34 mouse cellular contexts compared by ENCODE assay signal in genomic region chr12:58225644-58226043, GRCm38 (mm10). TPM values are rescaled to one million over a fixed set of nuclear protein-coding genes. Genes with fewer than 3 reads are reported as not detected.
"Had no signal": no experiment of that assay in that cellular context is flagged by ENCODE, and none has a peak within 500 bp of the region (broad histone marks: within the 10 kb centered on the region; RNA-seq: fewer than 3 reads in every experiment).

No protein-coding gene starts in this region.

- H3K4me1 ChIP-seq: limb, embryonic 10.5 days; limb, embryonic 12.5 days; limb, embryonic 13.5 days; limb, embryonic 15.5 days; liver, embryonic 12.5 days; liver, embryonic 13.5 days; liver, embryonic 15.5 days; lung, embryonic 15.5 days; megakaryocyte, embryonic 14.5 days; midbrain, embryonic 10.5 days; midbrain, embryonic 12.5 days; midbrain, embryonic 13.5 days; midbrain, embryonic 15.5 days had no signal

- H3K36me3 ChIP-seq: limb, embryonic 10.5 days; limb, embryonic 12.5 days; limb, embryonic 13.5 days; limb, embryonic 15.5 days; liver, embryonic 12.5 days; liver, embryonic 13.5 days; liver, embryonic 15.5 days; lung, embryonic 15.5 days; midbrain, embryonic 10.5 days; midbrain, embryonic 12.5 days; midbrain, embryonic 13.5 days; midbrain, embryonic 15.5 days had no signal

- DNase-seq: left cerebral cortex, postnatal 4 days; liver; liver, embryonic 13.5 days; liver, postnatal 0 days; lung, adult 18-20 months; lung, adult 2 months; lung, embryonic 14.5 days; lung, postnatal 10 days; lung, postnatal 14 days; lung, postnatal 36 days; lung, postnatal 4 days; midbrain, embryonic 14.5 days had no signal

- H3K9me3 ChIP-seq: limb, embryonic 10.5 days; limb, embryonic 12.5 days; limb, embryonic 13.5 days; limb, embryonic 15.5 days; liver, embryonic 12.5 days; liver, embryonic 13.5 days; liver, embryonic 15.5 days; lung, embryonic 15.5 days; megakaryocyte, embryonic 14.5 days; midbrain, embryonic 10.5 days; midbrain, embryonic 12.5 days; midbrain, embryonic 13.5 days; midbrain, embryonic 15.5 days had no signal

- ATAC-seq: liver, embryonic 12.5 days; liver, postnatal 0 days; lung, postnatal 0 days; midbrain, embryonic 13.5 days; midbrain, embryonic 15.5 days; midbrain, embryonic 16.5 days had no signal

- H3K9ac ChIP-seq: limb, embryonic 12.5 days; limb, embryonic 13.5 days; limb, embryonic 15.5 days; liver, embryonic 12.5 days; liver, embryonic 13.5 days; liver, embryonic 14.5 days; liver, embryonic 15.5 days; liver, postnatal 0 days; lung, embryonic 14.5 days; lung, embryonic 15.5 days; midbrain, embryonic 12.5 days; midbrain, embryonic 13.5 days; midbrain, embryonic 15.5 days had no signal

- H3K27ac ChIP-seq: left cerebral cortex, adult 2 months; limb, embryonic 10.5 days; limb, embryonic 12.5 days; limb, embryonic 13.5 days; limb, embryonic 15.5 days; liver, embryonic 12.5 days; liver, embryonic 13.5 days; liver, embryonic 14.5 days; liver, embryonic 15.5 days; lung, embryonic 15.5 days; macrophage; midbrain, embryonic 10.5 days; midbrain, embryonic 12.5 days; midbrain, embryonic 13.5 days; midbrain, embryonic 15.5 days had no signal

- H3K27me3 ChIP-seq: limb, embryonic 12.5 days; limb, embryonic 13.5 days; limb, embryonic 15.5 days; liver, embryonic 12.5 days; liver, embryonic 13.5 days; liver, embryonic 15.5 days; lung, embryonic 15.5 days; megakaryocyte, embryonic 14.5 days; midbrain, embryonic 12.5 days; midbrain, embryonic 13.5 days; midbrain, embryonic 15.5 days had no signal

- H3K4me3 ChIP-seq: left cerebral cortex, adult 2 months; limb, embryonic 10.5 days; limb, embryonic 12.5 days; limb, embryonic 13.5 days; limb, embryonic 15.5 days; liver, embryonic 12.5 days; liver, embryonic 13.5 days; liver, embryonic 15.5 days; lung, embryonic 15.5 days; megakaryocyte, embryonic 14.5 days; midbrain, embryonic 10.5 days; midbrain, embryonic 12.5 days; midbrain, embryonic 13.5 days; midbrain, embryonic 15.5 days; myocyte had no signal

- H3K4me2 ChIP-seq: limb, embryonic 12.5 days; limb, embryonic 13.5 days; limb, embryonic 15.5 days; liver, embryonic 11.5 days; liver, embryonic 12.5 days; liver, embryonic 13.5 days; liver, embryonic 15.5 days; lung, embryonic 14.5 days; lung, embryonic 15.5 days; midbrain, embryonic 11.5 days; midbrain, embryonic 12.5 days; midbrain, embryonic 13.5 days; midbrain, embryonic 15.5 days had no signal

RNA-seq across cellular contexts. Expression of gene Sstr1, which starts 14.1 kb away (rescaled TPM):
- polyA plus RNA-seq: liver, adult 2 months; liver, embryonic 11.5 days; liver, embryonic 12.5 days; liver, embryonic 13.5 days; liver, embryonic 15.5 days; liver, embryonic 16.5 days; liver, postnatal 0 days; lung, postnatal 0 days; macrophage; myocyte had no signal

RNA-seq across cellular contexts. Expression of gene Clec14a, which starts 43.4 kb away (rescaled TPM):
- polyA plus RNA-seq: macrophage had no signal
